Mouse (Mus musculus): ENCODE results near the gene Camk2b. TPM values are rescaled to one million over a fixed set of nuclear protein-coding genes. Genes with fewer than 3 reads are reported as not detected.
"Not testable (repeated sequence)": the region's sequence is repeated elsewhere in the genome, so short reads cannot be mapped to it uniquely, and the experiment has no call there.

Camk2b gene
- polyA plus RNA-seq, 1 experiment from 2014 or later, result 63.1 TPM

GRCm38 (mm10) chr11:6020897-6021839 lies 45.0 kb downstream of the Camk2b start:
- ATAC-seq (ENCODE audit: low FRiP score), result no peak
- H3K27me3 ChIP-seq, result no peaks in the 10 kb centered on the region
- 73% methylated on average over 17 of the region's 17 CpGs for WGBS

GRCm38 (mm10) chr11:6020360-6020759 lies 45.8 kb downstream of the Camk2b start:
- no peaks in the 10 kb centered on the region for H3K27me3 ChIP-seq
- 84% methylated on average over 5 of the region's 5 CpGs for WGBS
- H3K4me2 ChIP-seq, result no peak overlapping the region
- no peaks in the 10 kb centered on the region for H3K36me3 ChIP-seq
- H3K27ac ChIP-seq, result no peak overlapping the region
- H3K4me1 ChIP-seq (replicated peaks), result peaks cover 25% of the 10 kb centered on the region
- no peak overlapping the region for H3K9ac ChIP-seq
- no peak for ATAC-seq (ENCODE audit: low FRiP score)
- no peak overlapping the region for H3K4me3 ChIP-seq
- H3K9me3 ChIP-seq, result no peaks in the 10 kb centered on the region

More at GRCm38 (mm10) chr11:6020897-6021839, 45.0 kb downstream of the Camk2b start:
- Histone ChIP-seq H3K4me3 (no peak overlapping the region), H3K4me1 (replicated peaks) (peaks cover 21% of the 10 kb centered on the region), H3K27ac (no peak overlapping the region), H3K36me3 (no peaks in the 10 kb centered on the region), H3K9me3 (no peaks in the 10 kb centered on the region), H3K4me2 (no peak overlapping the region), H3K9ac (no peak overlapping the region)

GRCm38 (mm10) chr11:6018218-6019010 lies 47.7 kb downstream of the Camk2b start:
- no peak overlapping the region for H3K9ac ChIP-seq
- H3K4me3 ChIP-seq, result no peak overlapping the region
- H3K4me2 ChIP-seq, result no peak overlapping the region
- WGBS, result 71% methylated on average over 7 of the region's 7 CpGs
- 0 out of 2 replicates have a peak, but pooled peaks cover 4% of the 10 kb centered on the region for H3K27me3 ChIP-seq
- no peaks in the 10 kb centered on the region for H3K36me3 ChIP-seq
- H3K4me1 ChIP-seq (replicated peaks), result peaks cover 18% of the 10 kb centered on the region
- no peak overlapping the region for H3K27ac ChIP-seq
- no peak for ATAC-seq (ENCODE audit: low FRiP score)
- H3K9me3 ChIP-seq, result no peaks in the 10 kb centered on the region

GRCm38 (mm10) chr11:6017484-6018140 lies 48.5 kb downstream of the Camk2b start:
- Histone ChIP-seq H3K27me3 (0 out of 2 replicates have a peak, but pooled peaks cover 4% of the 10 kb centered on the region), H3K4me2 (no peak overlapping the region), H3K4me3 (no peak overlapping the region), H3K27ac (no peak overlapping the region), H3K9me3 (no peaks in the 10 kb centered on the region), H3K9ac (no peak overlapping the region), H3K36me3 (no peaks in the 10 kb centered on the region; the same call in 1 of the 2 replicates), H3K4me1 (replicated peaks) (peaks cover 18% of the 10 kb centered on the region)
- ATAC-seq (ENCODE audit: low FRiP score), result no peak
- 65% methylated on average over 11 of the region's 11 CpGs for WGBS

GRCm38 (mm10) chr11:6016797-6017395 lies 49.3 kb downstream of the Camk2b start:
- WGBS, result 65% methylated on average over 9 of the region's 9 CpGs
- Histone ChIP-seq H3K4me2 (no peak overlapping the region), H3K4me1 (replicated peaks) (peaks cover 18% of the 10 kb centered on the region), H3K9me3 (no peaks in the 10 kb centered on the region), H3K27me3 (0 out of 2 replicates have a peak, but pooled peaks cover 4% of the 10 kb centered on the region), H3K36me3 (peaks cover 3% of the 10 kb centered on the region), H3K9ac (no peak overlapping the region), H3K27ac (no peak overlapping the region), H3K4me3 (no peak overlapping the region)
- ATAC-seq (ENCODE audit: low FRiP score), result no peak

- no peak for ATAC-seq (ENCODE audit: low FRiP score)
- Histone ChIP-seq H3K36me3 (peaks cover 7% of the 10 kb centered on the region), H3K9ac (no peak overlapping the region), H3K27me3 (0 out of 2 replicates have a peak, but pooled peaks cover 4% of the 10 kb centered on the region), H3K4me1 (replicated peaks) (peaks cover 14% of the 10 kb centered on the region), H3K27ac (no peak overlapping the region), H3K9me3 (no peaks in the 10 kb centered on the region), H3K4me3 (no peak overlapping the region), H3K4me2 (no peak overlapping the region)
- 0% methylated on average over 2 of the region's 3 CpGs for WGBS
Observed at GRCm38 (mm10) chr11:6016368-6016767, 49.8 kb downstream of the Camk2b start.

- Histone ChIP-seq H3K27ac (no peak overlapping the region), H3K27me3 (0 out of 2 replicates have a peak, but pooled peaks cover 4% of the 10 kb centered on the region), H3K9me3 (no peaks in the 10 kb centered on the region), H3K4me2 (no peak overlapping the region), H3K36me3 (peaks cover 7% of the 10 kb centered on the region), H3K4me1 (replicated peaks) (peaks cover 8% of the 10 kb centered on the region; the same call in 1 of the 2 replicates), H3K9ac (no peak overlapping the region), H3K4me3 (no peak overlapping the region)
- WGBS, result 80% methylated on average over 6 of the region's 6 CpGs
- ATAC-seq (ENCODE audit: low FRiP score), result no peak
Observed at GRCm38 (mm10) chr11:6015011-6015431, 51.1 kb downstream of the Camk2b start.

GRCm38 (mm10) chr11:6013359-6013758 lies 52.8 kb downstream of the Camk2b start:
- no peaks in the 10 kb centered on the region for H3K9me3 ChIP-seq
- ATAC-seq (ENCODE audit: low FRiP score), result no peak
- H3K27ac ChIP-seq, result no peak overlapping the region
- H3K27me3 ChIP-seq, result 0 out of 2 replicates have a peak, but pooled peaks cover 4% of the 10 kb centered on the region
- peaks cover 7% of the 10 kb centered on the region for H3K36me3 ChIP-seq
- no peak overlapping the region for H3K4me3 ChIP-seq
- H3K9ac ChIP-seq, result no peak overlapping the region
- H3K4me1 ChIP-seq (replicated peaks), result peaks cover 8% of the 10 kb centered on the region; the same call in 1 of the 2 replicates
- 74% methylated on average over 2 of the region's 2 CpGs for WGBS
- no peak overlapping the region for H3K4me2 ChIP-seq

- Histone ChIP-seq H3K9me3 (no peaks in the 10 kb centered on the region), H3K27ac (no peak overlapping the region), H3K4me1 (replicated peaks) (peaks cover 8% of the 10 kb centered on the region; the same call in 1 of the 2 replicates), H3K4me3 (no peak overlapping the region), H3K9ac (no peak overlapping the region), H3K4me2 (no peak overlapping the region), H3K27me3 (0 out of 2 replicates have a peak, but pooled peaks cover 4% of the 10 kb centered on the region), H3K36me3 (peaks cover 7% of the 10 kb centered on the region)
- WGBS, result 96% methylated on average over 3 of the region's 3 CpGs
- no peak for ATAC-seq (ENCODE audit: low FRiP score)
Observed at GRCm38 (mm10) chr11:6011879-6012278, 54.3 kb downstream of the Camk2b start.

- not testable (repeated sequence) for H3K27ac ChIP-seq; H3K4me3 ChIP-seq; ATAC-seq (ENCODE audit: low FRiP score); H3K36me3 ChIP-seq; H3K9me3 ChIP-seq; H3K27me3 ChIP-seq; H3K4me1 ChIP-seq (replicated peaks); H3K4me2 ChIP-seq; H3K9ac ChIP-seq
- WGBS, result 98% methylated on average over 3 of the region's 18 CpGs
Observed at GRCm38 (mm10) chr11:6010751-6011482, 55.2 kb downstream of the Camk2b start.

- H3K36me3 ChIP-seq; H3K4me1 ChIP-seq (replicated peaks); ATAC-seq (ENCODE audit: low FRiP score); H3K27ac ChIP-seq; H3K9me3 ChIP-seq: not testable (repeated sequence)
- H3K4me3 ChIP-seq, result peak overlapping the region; percentile 36
- peak overlapping the region; percentile 66 for H3K9ac ChIP-seq
- WGBS, result 19% methylated on average over 11 of the region's 13 CpGs
- H3K4me2 ChIP-seq, result peak overlapping the region; percentile 59
- H3K27me3 ChIP-seq, result peaks cover 15% of the 10 kb centered on the region
Observed at GRCm38 (mm10) chr11:6007779-6008128, 58.4 kb downstream of the Camk2b start.

Data from hindbrain, embryonic 13.5 days (tissue).